In genomic region chr13:113663883-113664282, GRCm38 (mm10) we compare ENCODE assay signal across 15 mouse cellular contexts. TPM values are rescaled to one million over a fixed set of nuclear protein-coding genes. Genes with fewer than 3 reads are reported as not detected.
DNase-seq lines count a peak whose midpoint lies in the region; ATAC-seq lines count a peak whose summit lies in the region.
"Had no signal": no experiment of that assay in that cellular context is flagged by ENCODE, and none has a peak within 500 bp of the region (broad histone marks: within the 10 kb centered on the region; RNA-seq: fewer than 3 reads in every experiment).

No protein-coding gene starts in this region.

- 0 out of 2 replicates have a peak, but pooled peaks have one; percentile 11 for ATAC-seq in frontal cortex, adult (ENCODE audit: low TSS enrichment)
- ATAC-seq in heart, embryonic 14.5 days (ENCODE audit: insufficient number of reproducible peaks, insufficient read depth, low FRiP score, low read depth): no peak
- ATAC-seq in neural tube, embryonic 12.5 days (ENCODE audit: low FRiP score, low read depth): no peak
- ATAC-seq: activated CD4-positive, CD25-positive, alpha-beta regulatory T cell, adult 4 months had no signal

- H3K27me3 ChIP-seq in heart, embryonic 14.5 days (ENCODE audit: control insufficient read depth, insufficient read depth, low read length): no peaks in the 10 kb centered on the region
- no peaks in the 10 kb centered on the region for H3K27me3 ChIP-seq in neural tube, embryonic 12.5 days (replicated peaks)
- H3K27me3 ChIP-seq: CH12.LX had no signal

- H3K4me1 ChIP-seq in heart, embryonic 14.5 days (ENCODE audit: control insufficient read depth in 2 of 2, insufficient read depth in 2 of 2, low read length in 2 of 2): peaks cover 6 to 15% of the 10 kb centered on the region in 2 experiments
- peaks cover 8% of the 10 kb centered on the region for H3K4me1 ChIP-seq in neural tube, embryonic 12.5 days
- H3K4me1 ChIP-seq: megakaryocyte, embryonic 14.5 days had no signal

- 50% methylated on average over 7 of the region's 7 CpGs for WGBS in heart, embryonic 14.5 days
- WGBS in neural tube, embryonic 12.5 days: 70% methylated on average over 7 of the region's 7 CpGs

- no peak for DNase-seq in frontal cortex, postnatal 10 days (ENCODE audit: low spot score in 2 of 2)
- no peak for DNase-seq in heart, postnatal 36 days
- no peak for DNase-seq in neural tube, embryonic 10.5 days (ENCODE audit: extremely low spot score, low spot score)
- no peak for DNase-seq in spleen, postnatal 14 days (ENCODE audit: low spot score in 2 of 2)
- DNase-seq in ovary, postnatal 10 days (ENCODE audit: low spot score): no peak
- DNase-seq: kidney, adult 2 months; kidney, postnatal 25 days; thymus, postnatal 4 days had no signal

- intact Hi-C loops in heart, postnatal 36 days (cut with DNase I): no loop called here

- no peaks in the 10 kb centered on the region for H3K9me3 ChIP-seq in heart, embryonic 14.5 days (ENCODE audit: control insufficient read depth, low read length)
- H3K9me3 ChIP-seq in neural tube, embryonic 12.5 days: no peaks in the 10 kb centered on the region

- peak overlapping the region; percentile 62; the same call in 1 of the 2 replicates for H3K9ac ChIP-seq in heart, embryonic 14.5 days (ENCODE audit: low read length)
- no peak overlapping the region for H3K9ac ChIP-seq in neural tube, embryonic 12.5 days
- H3K9ac ChIP-seq: liver, embryonic 14.5 days had no signal

- no peaks in the 10 kb centered on the region for H3K36me3 ChIP-seq in heart, embryonic 14.5 days (ENCODE audit: control insufficient read depth, insufficient read depth, low read length)
- H3K36me3 ChIP-seq in neural tube, embryonic 12.5 days: no peaks in the 10 kb centered on the region

- H3K4me3 ChIP-seq in heart, embryonic 14.5 days (ENCODE audit: control insufficient read depth in 1 of 2, insufficient read depth in 1 of 2, low read depth in 1 of 2, low read length in 2 of 2): peak overlapping the region; percentile 52 to 69; a peak in 3 of 4 replicates
- H3K4me3 ChIP-seq in neural tube, embryonic 12.5 days: no peak overlapping the region
- H3K4me3 ChIP-seq: megakaryocyte, embryonic 14.5 days had no signal

- peak overlapping the region; percentile 96 to 100 for H3K27ac ChIP-seq in heart, embryonic 14.5 days (replicated peaks in 1 of 2; ENCODE audit: control insufficient read depth in 1 of 2, insufficient read depth in 1 of 2, low read depth in 2 of 2, low read length in 2 of 2)
- no peak overlapping the region for H3K27ac ChIP-seq in neural tube, embryonic 12.5 days
- H3K27ac ChIP-seq: liver, embryonic 14.5 days had no signal

- peak overlapping the region; percentile 70 for H3K4me2 ChIP-seq in heart, embryonic 14.5 days (ENCODE audit: low read length)
- peak overlapping the region; percentile 23; the same call in 1 of the 2 replicates for H3K4me2 ChIP-seq in neural tube, embryonic 12.5 days (replicated peaks)

RNA-seq across cellular contexts. Expression of gene Hspb3, which starts 0.4 kb away (rescaled TPM):
- polyA plus RNA-seq in heart, embryonic 14.5 days (2014; fragmentation: Nextera tagmentation; extraction: Ambion mirVana): 58.5 and 60.4 TPM in 2 replicates
- 10 to 100 TPM; 13.8 to 15.2 TPM for total RNA-seq in heart, postnatal 36 days (2021)
- polyA plus RNA-seq in neural tube, embryonic 12.5 days (2016; fragmentation: Nextera tagmentation; extraction: Ambion mirVana): 1.0 and 1.5 TPM in 2 replicates
- total RNA-seq: CH12.LX had no signal
- polyA plus RNA-seq: activated CD4-positive, CD25-positive, alpha-beta regulatory T cell, adult 4 months; liver, embryonic 14.5 days had no signal

RNA-seq across cellular contexts. Expression of gene Snx18, which starts 45.5 kb away (rescaled TPM):
- polyA plus RNA-seq in heart, embryonic 14.5 days (2014; fragmentation: Nextera tagmentation; extraction: Ambion mirVana): 20.3 and 22.6 TPM in 2 replicates
- 10 to 100 TPM; 21.4 to 21.8 TPM for total RNA-seq in heart, postnatal 36 days (2021)
- polyA plus RNA-seq in neural tube, embryonic 12.5 days (2016; fragmentation: Nextera tagmentation; extraction: Ambion mirVana): 30.7 and 36.2 TPM in 2 replicates

Comparison
In these comparisons a context has a peak if more than half of its experiments do, and no peak if none do; other contexts are left out.
1. RNA of gene Hspb3, which starts 0.4 kb away (polyA plus RNA-seq): 58.5 to 60.4 TPM in heart, embryonic 14.5 days; 1.0 to 1.5 TPM in neural tube, embryonic 12.5 days; every median in the first group is over 10 times any median in the second.